Mouse (Mus musculus) heart, postnatal 25 days (tissue): Measurements from ENCODE around the gene Sars2. TPM values are rescaled to one million over a fixed set of nuclear protein-coding genes. Genes with fewer than 3 reads are reported as not detected.

Source experiments
- DNase-seq: peaks from one replicate; pipeline ENCODE4 v3.0.0; 2022; ENCODE audit warnings: low spot score
- intact Hi-C: fragments of 180-260 bp; cut with DNase I; formaldehyde crosslinking; loops from one replicate; pipeline ENCODE4 v1.15.1; 2025
- total RNA-seq, 2 experiments: library from RNA; stranded (reverse); gene quantifications; 2 replicates each; pipeline ENCODE4 v1.2.3; 2021

Gene Sars2
- total RNA-seq, 2 experiments from 2014 or later = 15.4 to 15.7 TPM

GRCm38 (mm10) chr7:28724613-28725012, 17.2 kb upstream of the Sars2 start:
- DNase-seq = no peak
- intact Hi-C loops = loop anchor here (5.0 kb wide), 1 partner anchor 277 kb away; no protein-coding TSS in a partner anchor

GRCm38 (mm10) chr7:28726600-28726999, 15.2 kb upstream of the Sars2 start:
- intact Hi-C loops = loop anchor here (5.0 kb wide), 1 partner anchor 279 kb away; no protein-coding TSS in a partner anchor
- peak; percentile 19 for DNase-seq

GRCm38 (mm10) chr7:28727649-28728340, 14.0 kb upstream of the Sars2 start:
- DNase-seq = no peak
- intact Hi-C loops = loop anchor here (5.0 kb wide), 1 partner anchor 280 kb away; no protein-coding TSS in a partner anchor

- intact Hi-C loops = no loop called here
- peak; percentile 46 for DNase-seq
Observed at GRCm38 (mm10) chr7:28732341-28733142, 9.2 kb upstream of the Sars2 start.

- intact Hi-C loops = no loop called here
- DNase-seq = no peak
Observed at GRCm38 (mm10) chr7:28733211-28733610, 8.6 kb upstream of the Sars2 start.

GRCm38 (mm10) chr7:28735701-28736100, 6.1 kb upstream of the Sars2 start:
- intact Hi-C loops = no loop called here
- DNase-seq = no peak

- intact Hi-C loops = no loop called here
- DNase-seq = no peak
Observed at GRCm38 (mm10) chr7:28739829-28740228, 2.0 kb upstream of the Sars2 start.

- DNase-seq = no peak
- intact Hi-C loops = no loop called here
Observed at GRCm38 (mm10) chr7:28740949-28741348, 843 bp upstream of the Sars2 start.

GRCm38 (mm10) chr7:28741368-28741708, 454 bp upstream of the Sars2 start:
- intact Hi-C loops = no loop called here
- no peak for DNase-seq

- no peak for DNase-seq
- intact Hi-C loops = no loop called here
Observed at GRCm38 (mm10) chr7:28749935-28750334, 8.1 kb downstream of the Sars2 start.

GRCm38 (mm10) chr7:28756079-28756478, 14.3 kb downstream of the Sars2 start, which contains the start of gene Ccer2:
TSS of gene Ccer2 (plus strand) at chr7:28756174.
- intact Hi-C loops = no loop called here
- no peak for DNase-seq

GRCm38 (mm10) chr7:28758623-28759022, 16.8 kb downstream of the Sars2 start:
- no peak for DNase-seq
- intact Hi-C loops = no loop called here

GRCm38 (mm10) chr7:28761907-28762306, 20.1 kb downstream of the Sars2 start:
- intact Hi-C loops = loop anchor here (5.0 kb wide), 1 partner anchor 755 kb away; the partner anchor contains the start of gene Sipa1l3

GRCm38 (mm10) chr7:28765211-28765610, 23.4 kb downstream of the Sars2 start:
- DNase-seq = no peak
- intact Hi-C loops = loop anchor here (2.0 kb wide), 1 partner anchor 22 kb away; no protein-coding TSS in a partner anchor

More at GRCm38 (mm10) chr7:28761907-28762306, 20.1 kb downstream of the Sars2 start:
- no peak for DNase-seq

GRCm38 (mm10) chr7:28766173-28766879, 24.5 kb downstream of the Sars2 start, which contains the start of gene Sirt2:
TSS of gene Sirt2 (plus strand) at chr7:28766735.
- intact Hi-C loops = no loop called here
- peak; percentile 99 for DNase-seq

- no peak for DNase-seq
- intact Hi-C loops = no loop called here
Observed at GRCm38 (mm10) chr7:28766910-28767309, 25.1 kb downstream of the Sars2 start.

- DNase-seq = no peak
- intact Hi-C loops = no loop called here
Observed at GRCm38 (mm10) chr7:28767462-28767965, 25.7 kb downstream of the Sars2 start, which contains the start of gene Nfkbib. TSS of gene Nfkbib (minus strand) at chr7:28767512.

- DNase-seq = no peak
- intact Hi-C loops = no loop called here
Observed at GRCm38 (mm10) chr7:28769414-28769958, 27.7 kb downstream of the Sars2 start.

- DNase-seq = no peak
- intact Hi-C loops = loop anchor here (5.0 kb wide), 1 partner anchor 207 kb away; no protein-coding TSS in a partner anchor
Observed at GRCm38 (mm10) chr7:28770309-28770708, 28.5 kb downstream of the Sars2 start.
